Mouse (Mus musculus) liver, embryonic 15.5 days (tissue): ENCODE measurements around the gene Spo11. TPM values are rescaled to one million over a fixed set of nuclear protein-coding genes. Genes with fewer than 3 reads are reported as not detected.

ENCODE experiments used
- ATAC-seq: fragments of 200-750 bp; cut with Nextera tagmentation; 2 replicates; pipeline ENCODE4 v1.8.0; 2017; ENCODE audit warnings: moderate number of reproducible peaks, mild to moderate bottlenecking, moderate library complexity; ENCODE audit not compliant: insufficient read depth
- H3K27ac ChIP-seq: fragments of 300-500 bp; sonication (generic); replicated peaks from 2 replicates; pipeline ENCODE4 v1.5.1; 2015; ENCODE audit warnings: mild to moderate bottlenecking, inconsistent platforms
- H3K27me3 ChIP-seq: fragments of 300-500 bp; sonication (generic); 2 replicates; pipeline ENCODE4 v1.6.1; 2015; ENCODE audit warnings: mild to moderate bottlenecking, inconsistent platforms
- H3K36me3 ChIP-seq: fragments of 300-500 bp; sonication (generic); replicated peaks from 2 replicates; pipeline ENCODE4 v1.6.1; 2015; ENCODE audit warnings: moderate library complexity, mild to moderate bottlenecking, inconsistent platforms
- H3K4me1 ChIP-seq: fragments of 300-500 bp; sonication (generic); replicated peaks from 2 replicates; pipeline ENCODE4 v1.6.1; 2015; ENCODE audit warnings: inconsistent platforms
- H3K4me2 ChIP-seq: fragments of 300-500 bp; sonication (generic); 2 replicates; pipeline ENCODE4 v1.6.1; 2015; ENCODE audit warnings: moderate library complexity, mild to moderate bottlenecking, inconsistent platforms
- H3K4me3 ChIP-seq: fragments of 300-500 bp; sonication (generic); replicated peaks from 2 replicates; pipeline ENCODE4 v1.5.1; 2015; ENCODE audit warnings: mild to moderate bottlenecking, inconsistent platforms
- H3K9ac ChIP-seq: fragments of 300-500 bp; sonication (generic); 2 replicates; pipeline ENCODE4 v1.6.1; 2015; ENCODE audit warnings: moderate library complexity, mild to moderate bottlenecking, inconsistent platforms
- H3K9me3 ChIP-seq: fragments of 300-500 bp; sonication (generic); replicated peaks from 2 replicates; pipeline ENCODE4 v1.6.1; 2016; ENCODE audit warnings: inconsistent platforms
- WGBS: fragments of 180-500 bp; shearing (Covaris S2); methylation state at CpG from one replicate; pipeline ENCODE4 v1.1.7; 2015; ENCODE audit warnings: mixed read lengths; ENCODE audit not compliant: insufficient replicate concordance; 5-methylcytosine and 5-hydroxymethylcytosine counted together
- polyA plus RNA-seq: library from polyadenylated mRNA; unstranded; fragments of >200 nt; fragmentation: Nextera tagmentation; extraction: Ambion mirVana; gene quantifications from 2 replicates; pipeline ENCODE4 v1.2.1, GENCODE M21; 2015

Gene Spo11
- polyA plus RNA-seq, 1 experiment from 2014 or later = not detected

DNA sequence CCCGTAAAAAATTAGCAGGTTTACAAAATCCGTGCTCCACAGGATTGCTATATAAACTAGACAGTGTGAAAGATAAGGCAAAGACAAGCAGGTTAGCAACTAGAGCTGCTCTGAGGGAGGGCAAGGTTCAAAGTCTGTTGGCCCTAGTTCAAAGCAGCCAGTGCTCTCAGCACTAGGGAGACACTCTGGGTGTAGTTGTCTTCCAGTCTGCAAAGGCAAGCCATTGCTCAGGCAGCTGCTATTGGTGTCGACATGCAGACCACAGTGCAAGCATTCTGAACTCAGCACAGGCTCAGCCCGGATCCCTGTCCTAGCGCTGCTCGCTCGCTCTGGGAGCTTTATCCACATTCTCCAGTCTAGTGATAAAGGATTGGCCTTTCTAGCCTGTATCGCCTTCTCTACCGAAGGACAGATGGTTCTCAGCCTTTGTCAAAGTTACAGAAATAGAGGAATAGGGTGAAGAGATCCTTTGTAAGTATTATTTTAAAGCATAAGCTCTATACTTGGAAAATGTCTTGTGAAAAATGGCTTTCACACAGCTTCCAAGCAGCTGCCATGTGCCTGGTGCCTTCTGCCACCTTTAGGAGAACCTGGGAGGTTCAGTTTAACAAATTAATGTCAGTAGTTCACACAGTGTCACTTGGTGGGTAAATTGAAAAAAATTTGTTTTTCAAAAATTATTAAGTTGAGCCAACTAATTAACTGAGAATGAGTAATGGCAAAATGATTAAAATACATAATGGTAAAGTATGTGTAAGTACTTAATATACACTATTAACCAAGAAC is 5.5 kb downstream of the Spo11 start:
- no peaks in the 10 kb centered on the region for H3K9me3 ChIP-seq
- H3K27me3 ChIP-seq = peaks cover under 1% of the 10 kb centered on the region
- no peak overlapping the region for H3K4me2 ChIP-seq
- 63% methylated on average over 9 of the region's 9 CpGs for WGBS
- H3K4me1 ChIP-seq = 0 out of 2 replicates have a peak, but pooled peaks cover 1% of the 10 kb centered on the region
- H3K9ac ChIP-seq = no peak overlapping the region
- ATAC-seq = peak; percentile 18; the same call in 1 of the 2 replicates
- no peak overlapping the region for H3K27ac ChIP-seq
- H3K4me3 ChIP-seq = no peak overlapping the region
- no peaks in the 10 kb centered on the region for H3K36me3 ChIP-seq

GRCm38 (mm10) chr2:172990161-172990560 is 12.7 kb downstream of the Spo11 start:
- H3K4me3 ChIP-seq = no peak overlapping the region
- no peak for ATAC-seq

DNA sequence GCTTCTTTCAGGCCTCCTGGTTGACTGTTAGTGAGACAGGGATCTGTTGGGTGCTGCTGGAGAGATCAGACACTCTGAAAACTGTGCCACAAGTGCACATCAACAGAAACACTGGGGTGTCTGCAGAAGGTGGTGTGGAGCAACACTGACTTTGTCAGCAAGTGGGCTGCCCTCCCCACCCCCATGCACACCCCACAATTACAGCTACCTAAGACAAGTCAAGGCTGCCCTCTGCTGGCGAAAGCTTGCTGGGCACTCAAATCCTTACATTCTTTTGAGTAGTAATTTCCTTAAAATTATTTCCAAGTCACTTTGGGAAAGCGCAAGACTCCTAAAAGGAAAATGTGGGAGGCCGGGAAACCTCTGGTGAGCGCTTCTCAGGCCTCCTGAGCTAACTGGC is 18.7 kb downstream of the Spo11 start:
- WGBS = 7% methylated on average over 4 of the region's 4 CpGs

More at GRCm38 (mm10) chr2:172990161-172990560, 12.7 kb downstream of the Spo11 start:
- Histone ChIP-seq H3K36me3 (no peaks in the 10 kb centered on the region), H3K4me1 (no peaks in the 10 kb centered on the region), H3K9me3 (no peaks in the 10 kb centered on the region), H3K27ac (no peak overlapping the region), H3K9ac (no peak overlapping the region), H3K27me3 (peaks cover 20% of the 10 kb centered on the region), H3K4me2 (no peak overlapping the region)
- WGBS = 63% methylated on average over 6 of the region's 6 CpGs

GRCm38 (mm10) chr2:172997748-172998147 is 20.2 kb downstream of the Spo11 start:
- H3K9ac ChIP-seq = no peak overlapping the region
- no peak overlapping the region for H3K4me2 ChIP-seq
- H3K4me1 ChIP-seq = peaks cover 33% of the 10 kb centered on the region
- no peak for ATAC-seq
- H3K4me3 ChIP-seq = no peak overlapping the region
- H3K36me3 ChIP-seq = peaks cover 13% of the 10 kb centered on the region
- 53% methylated on average over 11 of the region's 11 CpGs for WGBS
- H3K27me3 ChIP-seq = peaks cover 19% of the 10 kb centered on the region
- no peaks in the 10 kb centered on the region for H3K9me3 ChIP-seq
- no peak overlapping the region for H3K27ac ChIP-seq

More for the DNA sequence above, 18.7 kb downstream of the Spo11 start:
- Histone ChIP-seq H3K9ac (no peak overlapping the region), H3K36me3 (no peaks in the 10 kb centered on the region), H3K4me1 (peaks cover 19% of the 10 kb centered on the region), H3K27me3 (peaks cover 26% of the 10 kb centered on the region), H3K27ac (no peak overlapping the region), H3K4me3 (no peak overlapping the region), H3K9me3 (no peaks in the 10 kb centered on the region), H3K4me2 (no peak overlapping the region)
- ATAC-seq = no peak

DNA sequence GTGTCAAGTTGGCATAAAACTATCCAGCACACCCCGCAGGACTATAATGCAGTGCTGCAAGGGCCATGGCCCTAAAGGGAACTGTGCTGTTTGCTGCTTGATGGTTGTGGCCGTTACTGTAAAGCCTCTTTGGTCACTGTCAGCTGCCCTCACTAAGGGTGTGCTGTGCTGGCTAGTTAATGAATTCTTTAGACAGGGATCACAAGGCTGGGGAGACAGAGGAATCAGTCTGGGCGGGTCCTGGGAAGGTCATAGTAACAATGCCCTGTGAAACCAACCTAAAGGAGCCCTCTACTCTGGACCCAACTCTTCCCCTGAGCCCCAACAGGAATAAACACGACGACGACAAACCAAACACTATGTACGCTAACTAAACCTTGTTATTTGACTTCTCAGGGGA is 21.0 kb downstream of the Spo11 start:
- no peak overlapping the region for H3K27ac ChIP-seq
- peaks cover 21% of the 10 kb centered on the region for H3K36me3 ChIP-seq
- H3K9me3 ChIP-seq = no peaks in the 10 kb centered on the region
- peaks cover 19% of the 10 kb centered on the region for H3K27me3 ChIP-seq
- no peak overlapping the region for H3K4me3 ChIP-seq
- no peak overlapping the region for H3K4me2 ChIP-seq
- no peak overlapping the region for H3K9ac ChIP-seq
- H3K4me1 ChIP-seq = peaks cover 37% of the 10 kb centered on the region
- WGBS = 59% methylated on average over 7 of the region's 7 CpGs
- no peak for ATAC-seq

GRCm38 (mm10) chr2:172999630-173000284 is 22.3 kb downstream of the Spo11 start, which contains the start of gene Rae1:
TSS of gene Rae1 (plus strand) at chr2:173000117.
- H3K4me2 ChIP-seq = peak within 1 kb of the TSS; percentile 85
- H3K4me3 ChIP-seq = peak within 1 kb of the TSS; percentile 83
- H3K9ac ChIP-seq = peak within 1 kb of the TSS; percentile 84
- peaks cover 19% of the 10 kb centered on the region for H3K27me3 ChIP-seq
- no peaks in the 10 kb centered on the region for H3K9me3 ChIP-seq
- H3K36me3 ChIP-seq = peaks cover 34% of the 10 kb centered on the region
- H3K27ac ChIP-seq = peak within 1 kb of the TSS; percentile 99
- WGBS = under 1% methylated on average over 45 of the region's 45 CpGs
- peak; percentile 94 for ATAC-seq
- H3K4me1 ChIP-seq = peaks cover 37% of the 10 kb centered on the region

DNA sequence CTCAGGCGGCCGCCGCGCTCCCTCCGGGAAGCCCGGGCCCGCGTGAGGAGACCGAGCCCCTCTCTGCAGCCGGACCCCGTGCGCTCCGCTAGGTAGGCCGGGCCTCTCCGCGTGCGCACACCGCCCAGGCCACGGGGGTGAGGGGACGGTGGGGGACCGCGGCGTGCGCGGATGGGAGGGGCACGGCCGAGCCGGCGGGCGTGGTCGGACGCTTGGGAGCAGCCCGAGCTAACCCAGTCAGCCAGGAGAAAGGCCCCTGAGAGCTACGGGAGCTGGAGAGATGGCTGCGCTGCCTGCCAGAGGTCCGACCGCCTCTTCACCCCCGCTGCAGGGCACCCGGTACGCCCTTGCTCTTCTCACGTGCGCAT is 22.8 kb downstream of the Spo11 start:
- H3K27ac ChIP-seq = peak overlapping the region; percentile 99
- peaks cover 19% of the 10 kb centered on the region for H3K27me3 ChIP-seq
- WGBS = 0% methylated on average over 42 of the region's 42 CpGs
- H3K36me3 ChIP-seq = peaks cover 39% of the 10 kb centered on the region
- peak; percentile 95 for ATAC-seq
- no peaks in the 10 kb centered on the region for H3K9me3 ChIP-seq
- peak overlapping the region; percentile 84 for H3K9ac ChIP-seq
- H3K4me2 ChIP-seq = peak overlapping the region; percentile 85
- peaks cover 41% of the 10 kb centered on the region for H3K4me1 ChIP-seq
- peak overlapping the region; percentile 83 for H3K4me3 ChIP-seq

DNA sequence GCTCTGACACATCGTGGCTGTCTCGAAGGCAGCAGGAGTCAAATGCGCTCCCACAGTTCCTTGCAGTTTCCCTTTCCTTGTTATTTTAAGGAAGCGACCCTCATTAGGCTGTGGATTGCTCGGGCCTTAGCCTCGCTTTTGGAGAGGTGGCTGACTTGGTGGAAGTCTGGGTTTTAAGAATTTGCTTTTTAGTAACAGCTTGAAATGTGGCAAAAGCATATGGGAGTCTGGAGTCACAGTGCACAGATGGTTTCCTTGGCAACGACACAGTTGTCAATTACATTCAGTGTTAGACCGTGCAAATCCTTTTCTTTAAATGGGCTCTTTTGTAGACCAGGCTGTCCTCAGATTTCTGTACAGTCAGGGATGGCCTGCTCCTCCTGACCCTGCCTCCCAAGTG is 23.4 kb downstream of the Spo11 start:
- Histone ChIP-seq H3K4me3 (peak overlapping the region; percentile 83), H3K4me1 (peaks cover 45% of the 10 kb centered on the region), H3K4me2 (peak overlapping the region; percentile 85), H3K9ac (peak overlapping the region; percentile 84), H3K36me3 (peaks cover 45% of the 10 kb centered on the region), H3K9me3 (no peaks in the 10 kb centered on the region), H3K27ac (peak overlapping the region; percentile 99), H3K27me3 (peaks cover 19% of the 10 kb centered on the region)
- WGBS = 8% methylated on average over 8 of the region's 8 CpGs
- no peak for ATAC-seq

- no peak overlapping the region for H3K4me2 ChIP-seq
- H3K9me3 ChIP-seq = no peaks in the 10 kb centered on the region
- peaks cover 40% of the 10 kb centered on the region for H3K4me1 ChIP-seq
- WGBS = 92% methylated on average over 8 of the region's 8 CpGs
- H3K27ac ChIP-seq = no peak overlapping the region
- H3K27me3 ChIP-seq = no peaks in the 10 kb centered on the region
- no peak overlapping the region for H3K9ac ChIP-seq
- H3K36me3 ChIP-seq = peaks cover 73% of the 10 kb centered on the region
- no peak for ATAC-seq
- H3K4me3 ChIP-seq = no peak overlapping the region
Measured at GRCm38 (mm10) chr2:173003737-173004136, 26.2 kb downstream of the Spo11 start.

GRCm38 (mm10) chr2:173010220-173010717 is 32.8 kb downstream of the Spo11 start:
- H3K9ac ChIP-seq = no peak overlapping the region
- ATAC-seq = no peak
- H3K27me3 ChIP-seq = no peaks in the 10 kb centered on the region
- H3K27ac ChIP-seq = no peak overlapping the region
- H3K4me1 ChIP-seq = 0 out of 2 replicates have a peak, but pooled peaks cover 4% of the 10 kb centered on the region
- H3K36me3 ChIP-seq = peaks cover 100% of the 10 kb centered on the region
- H3K4me3 ChIP-seq = no peak overlapping the region
- no peak overlapping the region for H3K4me2 ChIP-seq
- 69% methylated on average over 3 of the region's 3 CpGs for WGBS
- H3K9me3 ChIP-seq = no peaks in the 10 kb centered on the region

GRCm38 (mm10) chr2:173011440-173011839 is 33.9 kb downstream of the Spo11 start:
- Histone ChIP-seq H3K27ac (no peak overlapping the region), H3K4me1 (no peaks in the 10 kb centered on the region), H3K4me3 (no peak overlapping the region), H3K4me2 (no peak overlapping the region), H3K27me3 (no peaks in the 10 kb centered on the region), H3K36me3 (peaks cover 100% of the 10 kb centered on the region), H3K9ac (no peak overlapping the region), H3K9me3 (no peaks in the 10 kb centered on the region)
- ATAC-seq = no peak
- 90% methylated on average over 8 of the region's 8 CpGs for WGBS
